Comparison of ENCODE assay signal across 12 mouse cellular contexts in the genomic region with DNA sequence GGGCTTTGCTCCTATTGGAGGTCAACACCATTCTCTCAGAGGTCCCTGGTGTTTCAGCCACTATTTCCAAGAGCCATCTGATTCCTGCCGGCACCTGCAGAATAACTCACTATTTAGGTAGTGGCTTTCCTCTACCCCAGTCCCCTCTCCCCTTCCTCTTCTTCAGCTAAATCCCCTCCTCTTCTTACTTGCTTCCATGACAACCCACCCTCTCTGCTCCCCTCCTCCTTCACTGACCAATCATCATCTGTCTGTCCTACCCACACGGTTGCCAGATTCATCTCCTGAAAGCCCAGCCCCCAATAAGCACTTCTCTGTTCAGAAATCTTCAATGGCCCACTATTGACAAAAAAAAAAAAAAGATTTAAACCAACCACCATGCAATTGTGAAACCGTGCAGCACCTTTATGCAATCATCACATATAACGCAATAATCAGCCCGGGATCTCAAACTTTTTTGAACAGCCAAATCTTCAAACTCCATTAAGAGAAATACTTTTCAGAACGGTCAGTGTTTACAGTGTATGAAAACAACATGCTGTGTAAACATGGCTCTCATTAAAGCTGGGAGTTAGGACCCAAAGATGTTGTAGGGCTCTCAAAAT. TPM values are rescaled to one million over a fixed set of nuclear protein-coding genes. Genes with fewer than 3 reads are reported as not detected.
DNase-seq lines count a peak whose midpoint lies in the region; ATAC-seq lines count a peak whose summit lies in the region.
"Had no signal": no experiment of that assay in that cellular context is flagged by ENCODE, and none has a peak within 500 bp of the region (broad histone marks: within the 10 kb centered on the region; RNA-seq: fewer than 3 reads in every experiment).

No protein-coding gene starts in this region.

- WGBS in hindbrain, embryonic 10.5 days: 35% methylated on average over 6 of the region's 6 CpGs
- 32% methylated on average over 6 of the region's 6 CpGs for WGBS in hindbrain, embryonic 11.5 days
- 30% methylated on average over 6 of the region's 6 CpGs for whole genome bisulfite sequencing in embryonic facial prominence, embryonic 10.5 days
- 26% methylated on average over 6 of the region's 6 CpGs for WGBS in midbrain, embryonic 16.5 days

- peaks cover 37% of the 10 kb centered on the region; the same call in 1 of the 2 replicates for H3K27me3 ChIP-seq in hindbrain, embryonic 10.5 days (ENCODE audit: insufficient read depth, poor library complexity, severe bottlenecking)
- H3K27me3 ChIP-seq in hindbrain, embryonic 11.5 days (ENCODE audit: control insufficient read depth, insufficient read depth, low read length): no peaks in the 10 kb centered on the region
- H3K27me3 ChIP-seq in embryonic facial prominence, embryonic 10.5 days (replicated peaks; ENCODE audit: low read depth, poor library complexity, severe bottlenecking): peaks cover 45% of the 10 kb centered on the region
- 0 out of 2 replicates have a peak, but pooled peaks cover 4% of the 10 kb centered on the region for H3K27me3 ChIP-seq in midbrain, embryonic 16.5 days (ENCODE audit: control insufficient read depth, insufficient read depth, low read depth, low read length)

- H3K4me3 ChIP-seq in hindbrain, embryonic 10.5 days: peak overlapping the region; percentile 26; the same call in 1 of the 2 replicates
- H3K4me3 ChIP-seq in hindbrain, embryonic 11.5 days (ENCODE audit: low read depth, low read length): no peak overlapping the region
- peak overlapping the region; percentile 46 for H3K4me3 ChIP-seq in embryonic facial prominence, embryonic 10.5 days
- H3K4me3 ChIP-seq in midbrain, embryonic 16.5 days (ENCODE audit: low read depth, low read length): no peak overlapping the region
- H3K4me3 ChIP-seq: heart, embryonic 15.5 days; liver, embryonic 15.5 days had no signal

- no peak overlapping the region for H3K9ac ChIP-seq in hindbrain, embryonic 11.5 days (ENCODE audit: low read depth, low read length)
- no peak overlapping the region for H3K9ac ChIP-seq in midbrain, embryonic 16.5 days (ENCODE audit: low read depth, low read length)
- H3K9ac ChIP-seq: heart, embryonic 15.5 days; liver, embryonic 15.5 days had no signal

- peaks cover 50% of the 10 kb centered on the region for H3K4me1 ChIP-seq in hindbrain, embryonic 10.5 days (replicated peaks)
- H3K4me1 ChIP-seq in hindbrain, embryonic 11.5 days (replicated peaks; ENCODE audit: control insufficient read depth, insufficient read depth, low read length): peaks cover 8% of the 10 kb centered on the region
- peaks cover 41% of the 10 kb centered on the region for H3K4me1 ChIP-seq in embryonic facial prominence, embryonic 10.5 days
- H3K4me1 ChIP-seq in midbrain, embryonic 16.5 days (ENCODE audit: control insufficient read depth, insufficient read depth, low read length): peaks cover 19% of the 10 kb centered on the region

- no peaks in the 10 kb centered on the region for H3K36me3 ChIP-seq in hindbrain, embryonic 10.5 days
- H3K36me3 ChIP-seq in hindbrain, embryonic 11.5 days (ENCODE audit: control insufficient read depth, insufficient read depth, low read length): no peaks in the 10 kb centered on the region
- H3K36me3 ChIP-seq in embryonic facial prominence, embryonic 10.5 days (replicated peaks): no peaks in the 10 kb centered on the region
- no peaks in the 10 kb centered on the region for H3K36me3 ChIP-seq in midbrain, embryonic 16.5 days (ENCODE audit: control insufficient read depth, insufficient read depth, low read length)
- H3K36me3 ChIP-seq: heart, embryonic 15.5 days; liver, embryonic 15.5 days had no signal

- ATAC-seq in hindbrain, embryonic 11.5 days (ENCODE audit: low FRiP score): no peak
- ATAC-seq in midbrain, embryonic 16.5 days: no peak

- no peak for DNase-seq in hindbrain, embryonic 10.5 days (ENCODE audit: low spot score)
- DNase-seq in hindbrain, embryonic 11.5 days (ENCODE audit: low spot score): no peak
- peak; percentile 23 for DNase-seq in lung, postnatal 36 days
- DNase-seq in lung, postnatal 4 days: no peak
- no peak for DNase-seq in embryonic facial prominence, embryonic 10.5 days (ENCODE audit: low spot score)
- no peak for DNase-seq in adrenal gland, adult 8-10 months
- DNase-seq: cerebellum, adult 18-20 months; right cerebral cortex, adult 18-20 months; spleen, adult 18-20 months had no signal

- H3K4me2 ChIP-seq in hindbrain, embryonic 11.5 days (replicated peaks; ENCODE audit: low read depth, low read length): no peak overlapping the region
- H3K4me2 ChIP-seq in midbrain, embryonic 16.5 days (ENCODE audit: low read length): peak overlapping the region; percentile 45

- H3K27ac ChIP-seq in hindbrain, embryonic 10.5 days: peak overlapping the region; percentile 50; the same call in 1 of the 2 replicates
- no peak overlapping the region for H3K27ac ChIP-seq in hindbrain, embryonic 11.5 days (ENCODE audit: low read depth, low read length)
- peak overlapping the region; percentile 30; the same call in 1 of the 2 replicates for H3K27ac ChIP-seq in embryonic facial prominence, embryonic 10.5 days (replicated peaks)
- no peak overlapping the region for H3K27ac ChIP-seq in midbrain, embryonic 16.5 days (ENCODE audit: low read length)
- H3K27ac ChIP-seq: heart, embryonic 15.5 days; liver, embryonic 15.5 days had no signal

- H3K9me3 ChIP-seq in hindbrain, embryonic 10.5 days: no peaks in the 10 kb centered on the region
- H3K9me3 ChIP-seq in hindbrain, embryonic 11.5 days (ENCODE audit: control insufficient read depth, low read length): no peaks in the 10 kb centered on the region
- H3K9me3 ChIP-seq in embryonic facial prominence, embryonic 10.5 days: no peaks in the 10 kb centered on the region
- no peaks in the 10 kb centered on the region for H3K9me3 ChIP-seq in midbrain, embryonic 16.5 days (replicated peaks; ENCODE audit: control insufficient read depth, low read length, poor library complexity, severe bottlenecking)
- H3K9me3 ChIP-seq: heart, embryonic 15.5 days; liver, embryonic 15.5 days had no signal

RNA-seq across cellular contexts. Expression of gene Nectin1, which starts 5.2 kb away (rescaled TPM):
- 6.6 and 7.2 TPM in 2 replicates for polyA plus RNA-seq in hindbrain, embryonic 10.5 days (2016; fragmentation: Nextera tagmentation; extraction: Ambion mirVana)
- 8.5 and 10.9 TPM in 2 replicates for polyA plus RNA-seq in hindbrain, embryonic 11.5 days (2014; fragmentation: Nextera tagmentation; extraction: Ambion mirVana)
- 5.0 TPM in 2 replicates for polyA plus RNA-seq in embryonic facial prominence, embryonic 10.5 days (2016; fragmentation: Nextera tagmentation; extraction: Ambion mirVana)
- polyA plus RNA-seq in midbrain, embryonic 16.5 days (2015; fragmentation: Nextera tagmentation; extraction: Ambion mirVana): 13.2 and 13.4 TPM in 2 replicates
- 10 to 100 TPM; 39.3 to 61.3 (median 50.2) TPM for total RNA-seq in adrenal gland, adult 8-10 months (2022)

Comparison
In these comparisons a context has a peak if more than half of its experiments do, and no peak if none do; other contexts are left out.
1. H3K27ac ChIP-seq: peak in hindbrain, embryonic 10.5 days (single experiment) and embryonic facial prominence, embryonic 10.5 days (single experiment); none in hindbrain, embryonic 11.5 days (single experiment) and midbrain, embryonic 16.5 days (single experiment).
2. H3K4me3 ChIP-seq: peak in hindbrain, embryonic 10.5 days (single experiment) and embryonic facial prominence, embryonic 10.5 days (single experiment); none in hindbrain, embryonic 11.5 days (single experiment) and midbrain, embryonic 16.5 days (single experiment).